Mouse (Mus musculus) retina, embryonic 14.5 days (tissue): Measurements from ENCODE around the gene Acyp1.

Source experiments
- DNase-seq: peaks from one replicate; pipeline ENCODE4 v3.0.0-alpha.2; 2015; ENCODE audit warnings: low spot score

The Acyp1 gene

DNA sequence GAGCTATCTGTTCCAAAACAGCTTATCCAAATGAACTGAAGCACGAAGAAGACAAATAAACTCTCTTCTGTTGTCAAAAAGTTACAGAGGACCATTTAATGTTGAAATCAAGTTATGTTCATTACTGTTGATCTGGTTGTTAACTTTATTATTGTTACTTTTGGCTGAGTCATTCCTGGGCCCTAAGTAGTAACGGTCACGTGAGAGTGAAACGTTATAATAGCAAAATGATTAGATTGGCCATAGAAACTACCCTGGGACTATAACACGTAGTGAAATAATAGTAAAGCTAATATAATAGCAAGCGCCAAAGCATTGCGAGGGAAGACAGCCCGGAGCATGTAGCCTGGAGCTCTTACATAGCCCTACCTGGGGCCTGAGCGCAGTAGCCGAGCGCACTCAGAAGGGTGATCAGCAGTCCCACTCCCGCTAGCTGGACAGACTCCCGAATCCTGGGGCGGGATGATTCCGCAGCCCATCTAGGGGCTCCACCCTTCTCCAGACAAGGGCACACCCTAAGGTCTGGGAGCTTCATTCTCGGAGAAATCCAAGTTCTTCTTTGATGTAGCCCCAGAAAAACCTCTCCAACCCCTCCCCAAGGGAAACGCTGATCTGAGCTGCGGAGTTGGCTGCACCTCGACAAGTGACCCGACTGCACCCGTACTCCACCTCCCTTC, at the start of gene Acyp1:
Acyp1 (minus strand) TSS at position 630 of the 677 bp plus-strand sequence.
- peak; percentile 28 for DNase-seq

DNA sequence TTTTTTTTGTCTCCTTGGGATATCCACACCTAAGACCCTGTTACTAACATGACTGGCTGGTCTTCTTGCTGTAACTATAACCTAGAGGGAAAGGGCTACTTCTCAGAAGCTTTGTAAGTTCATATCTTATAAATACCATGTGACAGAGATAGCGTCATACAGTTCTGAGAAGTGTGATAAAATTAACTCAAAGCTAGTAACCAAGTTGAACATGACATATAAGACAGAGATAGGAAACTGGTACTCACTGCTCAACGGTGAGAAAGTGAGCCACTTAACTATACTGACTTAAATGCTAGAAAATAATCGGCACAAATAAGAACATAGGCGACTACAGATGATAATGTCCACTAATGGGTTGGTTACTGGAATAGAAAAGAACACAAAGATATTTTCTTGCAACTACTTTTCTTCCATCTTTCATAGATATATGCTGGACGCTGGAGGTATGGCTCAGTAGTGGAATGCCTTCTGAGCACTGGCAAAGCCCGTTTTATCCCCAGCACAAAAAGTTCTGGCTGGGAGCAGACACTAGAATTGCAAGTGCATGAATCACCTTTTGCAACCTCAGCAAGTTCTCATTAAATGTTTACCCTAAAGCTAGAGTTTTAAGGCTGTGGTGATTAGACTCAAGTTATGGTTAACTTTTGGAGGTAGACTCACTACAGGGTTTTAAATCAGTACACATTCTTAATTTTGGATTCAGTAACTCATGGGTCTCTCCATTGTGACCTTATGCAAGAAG, 49.5 kb upstream of the Acyp1 start:
- DNase-seq = no peak

GRCm38 (mm10) chr12:85330153-85330552, 41.9 kb upstream of the Acyp1 start:
- DNase-seq = no peak

GRCm38 (mm10) chr12:85308651-85309050, 20.4 kb upstream of the Acyp1 start:
- no peak for DNase-seq

GRCm38 (mm10) chr12:85305247-85305892, 17.1 kb upstream of the Acyp1 start:
- peak; percentile 93 for DNase-seq

DNA sequence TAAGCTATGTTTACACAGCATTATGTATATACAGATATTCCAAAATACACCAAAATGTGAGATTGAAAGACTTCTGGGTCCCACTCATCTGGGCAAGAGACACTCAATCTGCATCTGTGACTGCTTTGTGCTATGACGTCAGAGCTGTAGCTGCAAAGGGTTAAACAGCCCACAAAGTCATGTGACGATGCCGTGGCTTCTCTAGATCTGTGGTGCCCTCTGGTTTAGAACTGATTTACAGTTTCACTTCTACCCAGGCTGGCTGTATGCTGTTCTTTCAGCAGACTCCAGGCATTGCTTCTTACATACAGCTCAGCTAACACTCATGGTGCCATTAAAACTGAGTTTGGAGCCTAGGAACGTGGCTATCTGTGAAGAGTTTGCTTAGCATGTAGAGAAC, 16.5 kb upstream of the Acyp1 start:
- DNase-seq = no peak

- no peak for DNase-seq
Measured at GRCm38 (mm10) chr12:85303256-85303655, 15.0 kb upstream of the Acyp1 start.

- no peak for DNase-seq
Measured at GRCm38 (mm10) chr12:85298835-85299180, 10.6 kb upstream of the Acyp1 start.

GRCm38 (mm10) chr12:85298127-85298834, 10.0 kb upstream of the Acyp1 start:
- no peak for DNase-seq

DNA sequence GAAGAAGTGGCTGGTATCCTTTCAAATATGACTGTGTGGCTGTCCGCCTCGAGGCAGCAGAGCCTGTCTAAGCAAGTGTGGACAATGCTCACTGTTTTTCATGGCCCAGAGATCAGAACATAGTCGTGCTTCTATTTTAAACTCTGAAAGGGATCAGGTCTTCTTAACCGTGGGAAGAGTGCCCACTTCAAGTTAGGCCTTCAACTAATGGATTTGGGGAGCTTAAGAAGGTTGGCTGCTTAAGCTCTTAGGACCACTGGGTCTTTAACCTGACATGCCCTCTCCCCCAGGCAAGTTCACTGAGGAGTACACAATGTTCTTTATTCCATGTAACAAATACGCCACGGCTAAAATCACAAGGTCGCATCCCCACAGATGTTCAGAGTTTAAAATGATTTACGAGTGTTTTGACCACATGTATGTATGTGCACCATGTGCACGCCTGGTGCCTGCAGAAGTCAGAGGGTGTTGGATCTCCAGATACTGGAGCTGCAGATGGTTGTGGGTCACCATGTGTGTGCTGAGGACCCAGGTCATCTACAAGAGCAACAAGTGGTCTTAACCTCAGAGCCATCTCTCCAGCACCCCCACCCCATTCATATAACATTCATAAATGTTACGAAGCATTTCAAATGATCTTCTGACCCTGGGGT, 9.2 kb upstream of the Acyp1 start:
- no peak for DNase-seq

DNA sequence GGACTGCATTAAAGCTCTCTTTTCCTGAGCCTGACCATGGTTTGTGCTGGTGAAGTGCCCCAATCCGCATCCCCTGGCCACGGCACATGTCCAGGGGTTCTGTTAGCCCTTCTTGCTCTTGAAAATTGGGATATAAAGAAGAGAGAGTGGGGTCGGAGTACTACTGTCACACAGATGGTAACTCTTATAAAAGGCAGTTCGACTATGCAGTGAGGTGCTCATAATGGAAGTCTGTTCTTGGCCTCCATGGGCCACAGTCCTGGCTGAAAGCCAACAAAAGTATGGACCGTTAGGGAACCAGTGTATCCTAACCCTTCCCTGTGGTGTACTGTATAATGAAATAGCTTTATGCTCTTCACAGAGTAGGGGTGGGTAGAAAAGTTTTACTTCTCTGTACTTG, 8.7 kb upstream of the Acyp1 start:
- no peak for DNase-seq

DNA sequence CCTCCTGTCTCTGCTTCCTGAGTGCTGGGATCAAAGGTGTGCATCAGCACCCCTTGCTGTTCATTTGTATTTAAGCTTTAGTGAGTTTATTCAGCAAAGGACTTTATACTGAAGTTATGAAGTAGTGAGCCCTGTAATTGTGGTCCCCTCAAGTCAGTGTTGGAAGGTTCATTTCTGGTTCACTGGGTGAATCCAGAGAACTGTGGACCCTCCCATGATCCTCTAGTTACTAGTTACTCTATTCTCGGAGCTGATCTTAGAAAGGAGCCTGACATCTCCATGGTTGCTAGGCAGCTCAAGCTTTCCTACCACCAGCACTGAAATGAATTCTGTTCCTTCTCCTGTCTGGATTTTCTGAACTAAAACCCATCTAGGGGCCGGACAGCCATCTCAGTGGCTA, 7.3 kb upstream of the Acyp1 start:
- DNase-seq = no peak

GRCm38 (mm10) chr12:85292906-85293305, 4.7 kb upstream of the Acyp1 start:
- DNase-seq = no peak

GRCm38 (mm10) chr12:85292288-85292687, 4.0 kb upstream of the Acyp1 start:
- no peak for DNase-seq

- DNase-seq = no peak
Measured at GRCm38 (mm10) chr12:85291541-85291940, 3.3 kb upstream of the Acyp1 start.

DNA sequence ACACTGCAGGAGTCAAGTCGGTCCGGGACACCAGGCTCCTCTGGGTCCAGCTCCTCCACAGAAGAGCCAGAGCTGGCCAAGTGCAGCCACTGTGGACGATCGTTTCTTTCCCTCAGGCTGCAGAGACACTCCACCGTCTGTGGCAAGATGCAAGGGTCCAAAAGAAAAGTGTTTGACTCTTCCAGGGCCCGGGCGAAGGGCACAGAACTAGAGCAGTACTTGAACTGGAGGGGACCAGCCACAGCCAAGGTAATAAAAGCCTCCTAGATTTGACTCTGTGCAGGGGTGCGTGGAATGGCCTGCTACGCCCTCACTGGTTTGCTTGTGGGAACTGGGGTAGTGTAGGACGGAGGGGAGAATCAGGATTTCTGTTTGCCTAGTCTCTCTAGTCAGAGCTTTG, 2.4 kb upstream of the Acyp1 start:
- no peak for DNase-seq

DNA sequence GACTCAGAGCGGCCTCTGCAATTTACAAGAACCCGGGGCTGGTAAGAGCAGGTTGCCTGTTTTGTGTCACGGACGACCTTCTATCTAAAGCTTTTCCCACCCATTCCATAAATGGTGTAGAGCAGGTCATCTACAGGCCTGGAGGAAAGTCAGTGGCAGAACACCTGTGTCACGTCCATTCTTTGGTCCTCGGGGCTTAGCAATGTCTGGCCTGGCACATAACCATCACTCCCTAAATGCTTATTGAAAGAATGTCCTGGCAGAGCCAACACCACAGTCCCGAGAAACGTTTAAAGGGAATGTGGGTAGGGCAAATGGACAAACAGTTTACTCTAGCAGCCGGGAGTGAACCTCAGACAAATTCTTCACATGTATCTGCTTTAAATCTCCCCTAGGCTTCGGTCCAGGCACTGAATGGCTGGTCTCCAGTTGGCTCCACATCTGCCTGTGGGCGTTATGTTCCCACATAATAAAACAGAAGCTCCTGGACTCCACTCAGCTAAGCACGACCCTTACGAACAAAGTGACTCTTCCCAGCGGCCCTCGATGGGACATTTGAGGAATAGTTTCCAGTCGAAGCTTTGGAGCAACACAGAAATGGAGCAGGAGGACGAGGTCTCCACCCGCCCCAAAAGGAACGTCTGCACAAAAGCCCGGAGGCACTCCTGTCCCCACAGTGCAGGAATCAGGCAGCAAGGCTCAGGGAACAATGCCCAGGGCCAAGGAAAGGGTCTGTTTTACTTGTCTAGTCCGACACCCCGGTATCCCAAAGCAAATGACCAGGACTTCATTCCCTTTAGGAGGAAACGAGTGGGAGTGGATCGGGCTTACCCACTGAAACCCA, 1.1 kb upstream of the Acyp1 start:
- DNase-seq = no peak

- peak; percentile 95 for DNase-seq
Measured at GRCm38 (mm10) chr12:85288486-85289156, 383 bp upstream of the Acyp1 start, which contains the start of gene Zc2hc1c. Gene Zc2hc1c, plus strand, starts transcription at chr12:85288591.

- peak; percentile 50 for DNase-seq
Measured at GRCm38 (mm10) chr12:85286941-85287340, 1.3 kb downstream of the Acyp1 start.

DNA sequence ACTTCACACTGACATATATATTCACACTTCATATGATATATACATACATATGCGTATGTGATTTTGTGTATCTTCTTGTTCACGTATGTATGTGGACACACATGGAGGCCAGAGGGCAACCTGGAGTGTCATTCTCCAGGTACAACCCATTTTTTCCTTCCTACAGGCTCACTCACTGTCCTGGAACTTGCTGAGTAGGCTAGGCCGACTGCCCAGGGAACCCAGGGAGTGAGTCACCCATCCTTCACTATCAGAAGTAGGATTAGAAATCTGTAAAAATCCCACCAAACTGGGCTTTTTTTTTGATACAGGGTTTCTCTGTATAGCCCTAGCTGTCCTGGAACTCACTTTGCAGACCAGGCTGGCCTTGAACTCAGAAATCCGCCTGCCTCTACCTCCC, 3.2 kb downstream of the Acyp1 start:
- DNase-seq = no peak

- DNase-seq = no peak
Measured at GRCm38 (mm10) chr12:85284331-85284730, 3.9 kb downstream of the Acyp1 start.
